Mouse (Mus musculus) midbrain, postnatal 0 days (tissue): ENCODE data around the gene Olfr788. TPM values are rescaled to one million over a fixed set of nuclear protein-coding genes. Genes with fewer than 3 reads are reported as not detected.

Experiments
- ATAC-seq: fragments of 200-750 bp; cut with Nextera tagmentation; 2 replicates; pipeline ENCODE4 v1.8.0; 2017; ENCODE audit warnings: moderate number of reproducible peaks, mild to moderate bottlenecking, moderate TSS enrichment, moderate library complexity; ENCODE audit not compliant: low FRiP score
- DNase-seq: peaks from one replicate; pipeline ENCODE4 v3.0.0-alpha.2; 2015; ENCODE audit warnings: low spot score
- H3K27ac ChIP-seq: fragments of 300-500 bp; sonication (generic); 2 replicates; pipeline ENCODE4 v1.5.1; 2014; ENCODE audit warnings: low read depth, mild to moderate bottlenecking, low read length, mixed read lengths
- H3K27me3 ChIP-seq: fragments of 300-500 bp; sonication (generic); 2 replicates; pipeline ENCODE4 v1.6.1; 2014; ENCODE audit warnings: low read length, control low read depth, mixed read lengths; ENCODE audit not compliant: insufficient read depth
- H3K36me3 ChIP-seq: fragments of 300-500 bp; sonication (generic); 2 replicates; pipeline ENCODE4 v1.6.1; 2014; ENCODE audit warnings: low read length, control low read depth, mixed read lengths; ENCODE audit not compliant: insufficient read depth
- H3K4me1 ChIP-seq: fragments of 300-500 bp; sonication (generic); 2 replicates; pipeline ENCODE4 v1.6.1; 2014; ENCODE audit warnings: mild to moderate bottlenecking, control low read depth, antibody characterized with exemption, low read length, mixed read lengths; ENCODE audit not compliant: insufficient read depth
- H3K4me2 ChIP-seq: fragments of 300-500 bp; sonication (generic); 2 replicates; pipeline ENCODE4 v1.6.1; 2014; ENCODE audit warnings: low read depth, mild to moderate bottlenecking, low read length, mixed read lengths; ENCODE audit not compliant: poor library complexity, severe bottlenecking
- H3K4me3 ChIP-seq: fragments of 300-500 bp; sonication (generic); 2 replicates; pipeline ENCODE4 v1.5.1; 2014; ENCODE audit warnings: low read depth, mild to moderate bottlenecking, low read length, moderate library complexity
- H3K9ac ChIP-seq: fragments of 300-500 bp; sonication (generic); replicated peaks from 2 replicates; pipeline ENCODE4 v1.6.1; 2014; ENCODE audit warnings: mild to moderate bottlenecking, low read length, moderate library complexity, mixed read lengths; ENCODE audit not compliant: poor library complexity, severe bottlenecking
- H3K9me3 ChIP-seq: fragments of 300-500 bp; sonication (generic); 2 replicates; pipeline ENCODE4 v1.6.1; 2016; ENCODE audit warnings: low read length, control low read depth
- CTCF ChIP-seq: IDR thresholded peaks from 2 replicates; pipeline ENCODE4 v1.5.1; 2016; ENCODE audit warnings: antibody characterized with exemption, mild to moderate bottlenecking
- WGBS: fragments of 180-500 bp; shearing (Covaris S2); extraction: QIAGEN DNeasy Blood & Tissue Kit; methylation state at CpG from one replicate; pipeline ENCODE4 v1.1.7; 2014; 5-methylcytosine and 5-hydroxymethylcytosine counted together
- polyA plus RNA-seq: library from polyadenylated mRNA; unstranded; fragments of >200 nt; fragmentation: Nextera tagmentation; extraction: Ambion mirVana; gene quantifications from 2 replicates; pipeline ENCODE4 v1.2.1, GENCODE M21; 2015
- total RNA-seq: library from RNA; depleted of rRNA; stranded (reverse); fragments of >200 nt; gene quantifications from 2 replicates; pipeline ENCODE4 v1.2.3, GENCODE M21; 2014; rRNA removed

Olfr788 gene
- total RNA-seq (not detected in 2 replicates), polyA plus RNA-seq (not detected in 2 replicates)

DNA sequence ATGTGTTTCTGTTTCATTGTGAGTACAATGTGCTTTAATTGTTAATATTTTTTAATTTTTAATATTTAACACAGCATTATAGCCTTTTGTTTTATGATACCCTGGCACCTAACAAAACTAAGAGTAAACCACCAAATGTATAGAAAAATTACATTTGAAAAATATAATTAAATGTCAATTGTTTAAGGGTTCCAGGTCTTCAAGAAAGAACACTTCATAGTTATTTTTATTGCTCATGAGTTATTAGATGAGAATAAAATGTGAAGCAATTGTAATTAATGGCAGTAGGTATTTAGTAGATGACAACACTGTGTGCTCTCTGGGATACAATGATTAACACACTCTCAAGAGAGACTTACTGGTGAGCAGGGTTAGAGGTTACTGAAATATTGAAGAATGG is at the start of gene Olfr788:
Gene Olfr788, plus strand, starts transcription at position 301 of the 400 bp plus-strand sequence.
- H3K9me3 ChIP-seq = no peaks in the 10 kb centered on the region
- H3K27me3 ChIP-seq = no peaks in the 10 kb centered on the region
- H3K4me1 ChIP-seq = no peaks in the 10 kb centered on the region
- H3K4me2 ChIP-seq = no peak within 1 kb of the TSS
- ATAC-seq = no peak
- no peak within 1 kb of the TSS for H3K4me3 ChIP-seq
- no peak within 1 kb of the TSS for H3K27ac ChIP-seq
- TF ChIP-seq CTCF = no peak
- H3K36me3 ChIP-seq = no peaks in the 10 kb centered on the region
- DNase-seq = no peak
- no peak within 1 kb of the TSS for H3K9ac ChIP-seq

DNA sequence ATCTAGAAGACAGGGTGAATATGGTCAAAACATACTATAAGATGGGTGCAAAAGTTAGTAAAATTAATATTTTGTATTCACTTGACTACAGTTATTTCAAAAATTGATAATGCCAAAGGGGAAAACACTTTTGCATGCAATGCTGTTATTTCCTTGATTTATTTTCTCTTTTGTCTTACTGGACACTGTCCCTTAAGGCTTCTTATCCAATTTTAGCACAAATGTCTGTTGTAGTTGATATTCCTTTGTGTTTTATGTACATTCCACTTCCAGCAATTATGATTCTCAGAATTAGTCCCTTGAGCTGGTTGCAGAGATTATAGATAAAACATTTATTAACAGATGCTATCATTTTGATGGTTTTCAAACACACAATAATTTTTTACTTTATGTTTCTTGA is 43.8 kb upstream of the Olfr788 start, which contains the start of gene Olfr786:
Gene Olfr786, plus strand, starts transcription at position 301 of the 400 bp plus-strand sequence.
- H3K27me3 ChIP-seq = no peaks in the 10 kb centered on the region

GRCm38 (mm10) chr10:129461562-129461961 is 9.2 kb upstream of the Olfr788 start, which contains the start of gene Olfr787:
Gene Olfr787, plus strand, starts transcription at chr10:129461862.
- WGBS = 82% methylated on average over 3 of the region's 3 CpGs
- Histone ChIP-seq H3K36me3 (no peaks in the 10 kb centered on the region), H3K4me1 (no peaks in the 10 kb centered on the region), H3K27me3 (no peaks in the 10 kb centered on the region), H3K27ac (no peak within 1 kb of the TSS), H3K4me3 (no peak within 1 kb of the TSS), H3K4me2 (no peak within 1 kb of the TSS), H3K9ac (no peak within 1 kb of the TSS), H3K9me3 (no peaks in the 10 kb centered on the region)
- ATAC-seq = no peak
- DNase-seq = no peak
- TF ChIP-seq CTCF = no peak

More for the DNA sequence above, 43.8 kb upstream of the Olfr788 start, which contains the start of gene Olfr786:
- ATAC-seq (no peak), DNase-seq (no peak)
- H3K27ac ChIP-seq = no peak within 1 kb of the TSS
- H3K9ac ChIP-seq = no peak within 1 kb of the TSS
- TF ChIP-seq CTCF = no peak
- no peak within 1 kb of the TSS for H3K4me2 ChIP-seq
- H3K36me3 ChIP-seq = no peaks in the 10 kb centered on the region
- H3K4me3 ChIP-seq = no peak within 1 kb of the TSS
- no peaks in the 10 kb centered on the region for H3K9me3 ChIP-seq
- H3K4me1 ChIP-seq = no peaks in the 10 kb centered on the region

DNA sequence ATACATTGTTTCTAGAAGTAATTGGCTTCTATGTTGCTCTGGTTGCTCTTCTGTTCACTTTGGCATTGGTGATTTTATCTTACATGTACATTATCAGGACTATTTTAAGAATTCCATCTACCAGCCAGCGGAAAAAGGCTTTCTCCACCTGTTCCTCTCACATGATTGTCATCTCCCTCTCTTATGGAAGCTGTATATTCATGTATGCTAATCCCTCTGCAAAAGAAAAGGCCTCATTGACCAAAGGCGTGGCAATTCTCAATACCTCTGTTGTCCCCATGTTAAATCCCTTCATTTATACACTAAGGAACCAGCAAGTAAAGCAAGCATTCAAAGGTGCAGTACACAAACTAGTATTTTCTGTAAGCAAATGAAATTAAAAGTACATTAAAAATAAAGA is 2.5 kb downstream of the Olfr788 start:
- H3K27ac ChIP-seq = no peak overlapping the region
- DNase-seq (no peak), ATAC-seq (no peak)
- H3K27me3 ChIP-seq = no peaks in the 10 kb centered on the region
- no peak overlapping the region for H3K4me3 ChIP-seq
- no peaks in the 10 kb centered on the region for H3K9me3 ChIP-seq
- no peak overlapping the region for H3K9ac ChIP-seq
- no peaks in the 10 kb centered on the region for H3K4me1 ChIP-seq
- TF ChIP-seq CTCF = no peak
- H3K4me2 ChIP-seq = no peak overlapping the region
- no peaks in the 10 kb centered on the region for H3K36me3 ChIP-seq
- 32% methylated on average over 2 of the region's 2 CpGs for WGBS

GRCm38 (mm10) chr10:129473723-129474122 is 2.9 kb downstream of the Olfr788 start:
- Histone ChIP-seq H3K9ac (no peak overlapping the region), H3K9me3 (no peaks in the 10 kb centered on the region), H3K36me3 (no peaks in the 10 kb centered on the region), H3K4me3 (no peak overlapping the region), H3K4me2 (no peak overlapping the region), H3K4me1 (no peaks in the 10 kb centered on the region), H3K27ac (no peak overlapping the region), H3K27me3 (no peaks in the 10 kb centered on the region)
- ATAC-seq (no peak), DNase-seq (no peak)
- no peak for TF ChIP-seq CTCF

DNA sequence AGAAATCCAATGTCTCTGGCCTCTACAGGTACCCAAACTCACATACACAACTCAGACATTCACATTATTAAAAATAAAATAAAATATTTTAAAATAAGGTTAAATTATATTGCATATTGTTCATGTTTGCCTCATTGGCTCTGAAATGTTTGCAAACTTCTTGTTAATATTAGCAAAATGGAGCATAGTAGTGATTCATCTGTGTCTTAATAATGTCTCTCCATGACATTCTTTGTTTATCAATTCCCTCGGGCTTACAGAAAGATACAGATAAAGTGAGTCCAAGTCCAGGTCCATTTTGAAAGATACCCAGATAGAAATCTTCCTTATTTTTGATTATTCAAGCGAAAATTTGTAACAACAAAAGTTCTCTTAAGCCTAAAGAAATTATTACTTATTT is 13.7 kb downstream of the Olfr788 start, which contains the start of gene Olfr789:
Gene Olfr789, plus strand, starts transcription at position 301 of the 400 bp plus-strand sequence.
- Histone ChIP-seq H3K27ac (no peak within 1 kb of the TSS), H3K4me1 (no peaks in the 10 kb centered on the region), H3K9ac (no peak within 1 kb of the TSS), H3K4me3 (no peak within 1 kb of the TSS), H3K36me3 (no peaks in the 10 kb centered on the region), H3K4me2 (no peak within 1 kb of the TSS), H3K9me3 (no peaks in the 10 kb centered on the region), H3K27me3 (no peaks in the 10 kb centered on the region)
- ATAC-seq = no peak
- TF ChIP-seq CTCF = no peak
- 65% methylated on average over 2 of the region's 2 CpGs for WGBS
- DNase-seq = no peak
